Mouse (Mus musculus): ENCODE data around the gene Mrpl55.

The Mrpl55 gene

DNA sequence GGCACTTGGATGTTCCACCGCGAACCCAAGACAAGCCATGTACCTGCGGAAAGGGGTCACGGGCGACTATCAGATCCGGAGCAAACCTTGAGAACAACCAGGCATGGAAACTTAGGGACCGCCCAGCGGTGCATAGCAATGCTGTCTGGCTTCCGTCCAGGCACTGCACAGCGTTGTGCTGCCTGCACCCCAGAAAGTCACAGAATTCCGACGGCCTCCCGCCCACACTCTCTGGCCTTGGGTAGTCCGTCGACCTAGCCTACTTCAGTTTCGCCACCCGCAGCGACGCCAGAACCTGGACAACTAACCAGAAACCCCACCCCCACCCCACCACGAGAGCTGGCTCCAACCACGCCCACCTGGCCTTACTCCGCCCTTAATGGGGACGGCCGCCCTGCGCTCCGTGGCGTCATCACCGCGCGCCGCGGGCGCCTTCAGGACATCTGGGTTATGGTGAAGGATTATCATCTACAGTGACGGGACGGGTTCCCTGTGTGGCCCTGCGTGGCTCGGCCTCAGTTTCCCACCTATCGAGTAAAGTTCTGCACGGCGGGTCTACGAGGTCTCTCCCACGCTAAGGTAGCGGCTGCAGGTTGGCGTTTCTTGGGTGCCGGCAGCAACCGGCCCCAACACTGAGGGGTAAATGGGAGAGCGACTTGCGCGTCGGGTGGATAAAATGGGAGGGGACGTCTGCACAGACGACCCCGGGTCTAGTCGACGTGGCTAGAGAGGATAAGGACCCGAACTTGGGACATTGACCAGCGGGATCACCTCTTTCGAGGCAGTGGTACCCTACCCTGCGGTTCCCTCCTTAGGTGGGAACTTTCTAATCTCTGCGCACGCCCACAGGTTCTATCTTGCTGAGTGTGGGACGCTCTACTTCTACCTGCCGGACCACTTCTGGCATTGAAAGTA, at the start of gene Mrpl55:
Gene Mrpl55 (plus strand): TSS at position 406 of the 915 bp plus-strand sequence.
- DNase-seq (ENCODE audit: low read depth) = peak; percentile 97

- no peak for DNase-seq (ENCODE audit: low read depth)
Observed at GRCm38 (mm10) chr11:59154220-59154619, 48.1 kb upstream of the Mrpl55 start.

DNA sequence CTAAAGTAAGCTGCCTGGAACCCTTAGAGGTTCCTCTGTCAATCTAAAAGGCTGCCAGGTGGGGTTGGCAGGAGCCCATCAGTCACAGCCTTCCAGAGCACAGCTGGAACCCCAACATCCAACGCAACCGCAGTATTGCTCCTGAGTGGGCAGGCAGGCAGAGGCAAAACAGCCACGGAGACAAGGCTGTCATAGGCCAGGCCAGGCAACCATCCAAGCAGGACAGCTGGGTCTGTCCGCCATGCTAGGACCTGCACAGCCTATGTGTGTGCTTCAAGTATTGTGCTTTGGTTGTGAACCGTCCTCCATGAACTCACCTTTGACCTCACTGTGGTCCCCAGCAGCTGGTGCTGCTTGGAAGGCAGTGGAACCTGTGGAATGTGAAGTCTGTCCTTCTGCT, 46.4 kb upstream of the Mrpl55 start:
- DNase-seq (ENCODE audit: low read depth) = no peak

DNA sequence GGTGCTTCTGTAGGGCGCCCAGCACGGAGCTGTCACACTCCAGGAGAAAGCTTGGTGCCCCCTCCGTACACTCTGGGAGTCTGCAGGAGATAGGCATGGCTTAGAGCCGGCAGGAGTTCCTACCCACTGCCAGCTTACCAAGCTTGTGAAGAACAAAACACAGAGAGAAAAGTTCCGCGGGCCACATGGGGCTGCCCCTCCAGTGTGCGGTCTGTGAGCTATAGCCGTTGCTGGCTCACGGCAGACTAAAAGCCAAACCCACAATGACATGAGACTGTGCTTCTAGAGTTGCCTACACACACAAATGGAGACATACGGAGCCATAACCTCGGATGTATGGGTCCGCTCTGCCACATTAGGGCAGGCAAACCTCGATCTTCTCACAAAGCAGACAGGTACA, 43.2 kb upstream of the Mrpl55 start:
- DNase-seq (ENCODE audit: low read depth) = no peak

DNA sequence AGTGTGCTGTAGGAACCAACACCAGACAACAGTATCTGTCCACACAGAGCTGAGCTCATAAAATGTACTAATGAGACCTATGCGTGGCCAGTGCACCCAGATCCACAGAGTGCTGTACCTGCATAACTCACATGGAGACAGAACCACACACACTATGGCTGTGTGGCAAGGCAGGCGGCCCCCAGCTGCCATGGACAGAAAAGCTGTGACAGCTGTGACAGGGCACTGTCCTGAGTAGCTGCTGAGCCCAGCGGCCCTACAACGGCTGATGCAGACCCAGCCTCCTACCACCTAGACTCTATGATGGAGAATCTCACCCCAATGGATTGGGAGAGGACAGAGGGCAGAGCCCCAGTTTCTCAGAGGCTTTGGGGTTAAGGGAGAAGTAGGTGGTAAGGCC, 42.7 kb upstream of the Mrpl55 start:
- DNase-seq (ENCODE audit: low read depth) = no peak

DNA sequence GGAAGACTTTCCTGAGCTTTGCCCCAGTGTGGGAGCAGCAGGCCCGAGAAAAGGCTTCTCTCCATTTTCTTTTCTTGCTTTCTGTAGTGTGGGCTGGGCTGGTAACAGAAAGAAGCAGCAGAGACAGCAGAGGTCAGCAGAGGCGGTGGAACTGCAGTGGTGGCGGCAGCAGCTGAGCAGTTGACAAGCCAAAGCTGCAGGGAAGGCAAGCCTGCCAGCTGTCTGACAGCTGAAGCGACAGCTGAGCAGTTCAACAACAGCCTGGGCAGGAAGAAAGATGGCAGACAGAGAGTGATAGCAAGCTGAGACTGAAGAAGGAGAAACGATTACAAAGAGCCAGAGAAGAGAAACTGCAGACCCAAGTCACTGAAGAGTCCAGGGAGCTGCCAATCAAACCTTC, 40.9 kb upstream of the Mrpl55 start:
- no peak for DNase-seq (ENCODE audit: low read depth)

DNA sequence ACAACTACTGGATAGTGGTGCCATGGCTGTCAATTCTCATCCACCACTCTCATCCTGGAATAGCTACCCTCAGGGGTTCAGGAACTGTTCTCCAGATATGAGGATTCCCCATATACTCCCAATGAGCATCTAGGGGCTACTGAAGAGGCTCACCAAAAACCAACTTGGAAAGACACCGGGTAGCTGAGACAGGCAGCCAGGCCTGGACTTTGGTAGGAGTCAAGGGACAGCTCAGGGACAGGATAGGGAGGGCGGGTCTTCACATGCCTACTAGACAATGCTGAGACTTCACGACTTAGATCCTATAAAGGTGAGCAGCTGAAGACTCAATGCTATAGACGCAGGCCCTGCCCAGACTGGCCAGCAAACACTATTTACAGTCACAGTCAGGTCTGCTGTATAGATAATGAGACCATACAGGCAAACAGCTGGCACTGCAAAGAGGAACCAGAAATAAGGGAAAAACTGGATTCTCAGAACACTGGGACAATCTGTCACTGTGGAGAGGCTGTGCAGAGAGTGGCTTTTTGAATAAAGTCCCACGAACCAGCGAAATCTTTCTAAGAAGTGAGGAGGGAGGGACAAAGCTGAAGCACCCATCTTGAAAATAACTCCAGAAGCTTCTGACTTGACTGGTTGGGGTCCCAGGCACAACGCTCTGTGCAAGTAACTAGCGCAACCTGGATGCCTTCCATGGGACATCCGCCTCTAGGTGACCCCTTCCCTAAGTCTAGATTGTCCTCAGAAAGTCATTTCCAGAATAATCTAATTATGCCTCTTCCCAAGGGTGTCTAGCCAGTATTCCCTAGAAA, 39.6 kb upstream of the Mrpl55 start:
- no peak for DNase-seq (ENCODE audit: low read depth)

- peak; percentile 98 for DNase-seq (ENCODE audit: low read depth)
Observed at GRCm38 (mm10) chr11:59163255-59164236, 38.7 kb upstream of the Mrpl55 start, which contains the start of gene Iba57. TSS of gene Iba57 (minus strand) at chr11:59163739.

- DNase-seq (ENCODE audit: low read depth) = no peak
Observed at GRCm38 (mm10) chr11:59164384-59164783, 37.9 kb upstream of the Mrpl55 start.

- no peak for DNase-seq (ENCODE audit: low read depth)
Observed at GRCm38 (mm10) chr11:59165616-59166241, 36.6 kb upstream of the Mrpl55 start.

- no peak for DNase-seq (ENCODE audit: low read depth)
Observed at GRCm38 (mm10) chr11:59169807-59170206, 32.5 kb upstream of the Mrpl55 start.

DNA sequence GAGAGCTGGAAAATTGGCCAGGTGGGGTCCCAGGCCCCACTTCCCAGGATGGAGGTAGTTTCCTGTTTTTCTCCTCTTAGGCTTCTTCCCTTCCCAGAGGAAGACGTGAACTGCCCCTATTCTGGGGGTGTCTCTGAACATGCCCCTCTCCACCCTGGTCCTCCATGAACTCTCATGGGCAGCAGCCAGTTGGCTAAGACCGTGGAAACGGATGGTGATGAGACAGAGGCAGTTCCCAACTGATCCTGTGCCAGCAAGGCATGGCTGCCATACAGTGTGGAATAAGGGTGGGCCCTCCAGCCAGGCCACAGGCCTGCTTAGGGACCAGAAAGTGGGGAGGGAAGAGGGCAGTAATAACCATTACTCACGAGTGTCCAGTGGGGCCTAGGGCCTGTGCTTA, 31.7 kb upstream of the Mrpl55 start:
- no peak for DNase-seq (ENCODE audit: low read depth)

DNA sequence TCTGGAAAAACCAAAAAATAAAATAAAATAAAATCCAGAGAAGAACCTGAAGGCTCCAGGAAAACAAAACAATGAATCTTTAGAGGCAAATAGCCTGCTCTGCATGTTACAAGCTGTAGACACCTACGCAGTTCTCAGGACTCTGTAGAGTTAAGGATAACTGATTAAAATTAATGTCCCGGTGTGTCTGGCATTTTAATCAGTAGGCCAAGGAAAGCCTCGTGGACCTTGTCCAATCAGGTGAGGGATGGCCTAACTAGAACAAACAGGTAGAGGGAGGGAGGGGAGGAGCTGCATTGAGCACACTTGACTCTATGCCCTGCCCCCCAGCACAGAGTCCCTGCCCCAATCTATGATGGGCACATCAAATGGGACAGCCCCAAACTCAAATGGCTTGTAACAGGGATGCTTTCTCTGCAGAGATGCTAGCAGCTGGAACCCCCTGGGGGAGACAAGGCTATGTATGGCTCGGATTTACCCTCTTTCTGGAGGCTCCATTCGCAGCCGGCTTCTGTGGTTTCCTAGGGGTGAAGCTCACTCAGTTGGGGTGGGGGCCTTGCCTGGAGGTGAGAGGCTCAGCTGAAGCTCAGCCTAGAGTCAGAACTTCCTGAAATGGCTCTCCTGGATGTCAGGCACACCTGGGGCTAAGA, 28.0 kb upstream of the Mrpl55 start:
- no peak for DNase-seq (ENCODE audit: low read depth)

GRCm38 (mm10) chr11:59176475-59176874, 25.8 kb upstream of the Mrpl55 start:
- DNase-seq (ENCODE audit: low read depth) = no peak

DNA sequence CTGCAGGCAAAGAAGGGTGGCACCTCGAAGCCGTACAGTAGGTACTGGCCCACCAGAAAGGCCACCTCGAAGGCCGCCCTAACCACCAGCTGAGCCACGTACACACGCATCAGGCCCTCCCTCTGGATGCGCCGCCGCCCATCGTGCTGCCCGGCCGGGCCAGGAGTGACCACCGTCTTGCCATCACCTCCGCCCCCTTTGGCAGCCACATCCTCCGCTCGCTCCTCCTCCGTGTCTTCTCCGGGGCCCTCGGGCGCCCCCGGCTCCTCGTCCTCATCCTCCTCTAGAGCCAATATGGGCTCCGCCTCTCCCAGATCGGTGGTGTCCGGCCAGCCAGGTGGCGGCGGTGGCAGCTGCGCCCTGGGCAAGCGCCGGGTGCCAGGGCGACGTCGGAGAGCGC, 25.4 kb upstream of the Mrpl55 start:
- DNase-seq (ENCODE audit: low read depth) = no peak

- no peak for DNase-seq (ENCODE audit: low read depth)
Observed at GRCm38 (mm10) chr11:59182864-59183331, 19.4 kb upstream of the Mrpl55 start, which contains the start of gene Gjc2. TSS of gene Gjc2 (minus strand) at chr11:59183213.

DNA sequence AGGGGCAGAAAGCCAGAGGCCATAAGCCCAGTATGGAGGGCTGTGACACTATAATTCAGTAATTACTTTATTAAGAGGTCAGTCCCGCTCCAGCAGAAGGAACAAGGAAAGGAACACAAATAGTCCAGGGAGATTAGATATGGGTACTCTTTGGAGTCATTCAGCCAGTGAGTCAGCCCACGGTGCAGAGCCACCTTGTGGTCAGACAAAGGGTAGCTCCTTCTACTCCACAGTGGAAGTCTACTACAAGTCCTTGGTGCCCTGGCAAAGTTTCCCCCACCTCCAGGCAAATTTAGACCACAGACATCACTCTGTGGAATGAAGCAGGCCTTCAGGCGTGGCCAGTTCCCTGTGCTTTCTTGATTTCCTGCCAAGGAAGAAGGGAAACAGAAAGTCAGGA, 18.5 kb upstream of the Mrpl55 start:
- DNase-seq (ENCODE audit: low read depth) = peak; percentile 54

DNA sequence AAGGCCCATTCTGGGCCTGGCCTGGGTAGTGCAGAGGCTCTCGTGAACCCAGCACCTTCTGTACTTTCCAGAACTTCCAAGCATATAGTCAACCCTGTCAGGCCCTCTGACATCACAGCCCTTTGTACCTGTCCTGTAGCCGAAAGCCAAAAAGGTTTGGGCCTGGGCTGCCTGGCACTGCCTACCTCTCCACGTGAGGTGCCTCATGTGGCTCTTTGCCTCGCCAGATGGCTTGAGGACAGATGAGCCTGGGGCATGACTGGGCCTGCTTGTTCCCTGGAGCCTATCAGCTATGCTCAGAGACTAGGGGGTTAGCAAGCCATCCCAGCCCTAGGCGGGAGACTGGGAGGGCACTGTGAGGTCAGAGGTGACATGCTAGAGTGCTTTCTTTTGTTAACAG, 16.8 kb upstream of the Mrpl55 start:
- DNase-seq (ENCODE audit: low read depth) = no peak

DNA sequence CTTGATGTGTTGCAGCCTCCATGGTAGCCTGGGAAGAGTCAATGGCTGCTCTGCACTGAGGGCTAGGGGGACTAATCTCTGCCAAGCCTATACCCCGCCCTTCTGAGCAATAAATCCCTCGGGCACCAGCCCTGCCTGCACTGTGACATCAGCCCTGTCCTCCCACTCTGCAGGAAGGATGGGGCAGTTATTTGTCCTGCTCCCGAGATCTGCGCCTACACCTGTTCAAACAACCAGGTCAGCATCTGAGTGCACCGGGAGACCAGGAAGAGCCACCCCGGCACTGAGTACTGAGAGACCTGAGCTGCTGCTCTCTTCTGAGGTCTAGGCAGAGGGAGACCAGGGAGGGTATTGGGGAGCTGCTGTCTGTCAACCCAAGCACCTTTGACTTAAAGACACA, 14.6 kb upstream of the Mrpl55 start:
- no peak for DNase-seq (ENCODE audit: low read depth)

- peak; percentile 95 for DNase-seq (ENCODE audit: low read depth)
Observed at GRCm38 (mm10) chr11:59191231-59192058, 10.8 kb upstream of the Mrpl55 start.

Measured in naive thymus-derived CD4-positive, alpha-beta T cell, adult 2 months (primary cell).